Mouse (Mus musculus): ENCODE data around the gene Pfkfb4.
A peak's percentile ranks its signal among the peaks of the same experiment; 100 is the strongest.

The Pfkfb4 gene

GRCm38 (mm10) chr9:109058006-109058765, 66.6 kb downstream of the Pfkfb4 start:
- DNase-seq (ENCODE audit: low spot score) = no peak

GRCm38 (mm10) chr9:109059136-109059903, 67.7 kb downstream of the Pfkfb4 start, which contains the start of gene Trex1:
Trex1 (minus strand) TSS chr9:109059734.
- peak; percentile 84 for DNase-seq (ENCODE audit: low spot score)

- DNase-seq (ENCODE audit: low spot score) = no peak
These were observed 68.8 kb downstream of the Pfkfb4 start for GRCm38 (mm10) chr9:109060184-109060897.

- no peak for DNase-seq (ENCODE audit: low spot score)
These were observed 69.3 kb downstream of the Pfkfb4 start for GRCm38 (mm10) chr9:109060898-109061295.

GRCm38 (mm10) chr9:109068095-109068735, 76.6 kb downstream of the Pfkfb4 start:
- DNase-seq (ENCODE audit: low spot score) = peak; percentile 64

GRCm38 (mm10) chr9:109073661-109074573, 82.3 kb downstream of the Pfkfb4 start, which contains the start of gene Atrip:
Atrip (minus strand) TSS chr9:109074124.
- DNase-seq (ENCODE audit: low spot score) = peak; percentile 89

GRCm38 (mm10) chr9:109080516-109080915, 88.9 kb downstream of the Pfkfb4 start:
- DNase-seq (ENCODE audit: low spot score) = no peak

GRCm38 (mm10) chr9:109081749-109082123, 90.2 kb downstream of the Pfkfb4 start:
- DNase-seq (ENCODE audit: low spot score) = no peak

All from yolk sac, embryonic 10.5 days (tissue).